Mouse (Mus musculus) MEL (cell line): Measurements from ENCODE around the gene Ybx3. TPM values are rescaled to one million over a fixed set of nuclear protein-coding genes. Genes with fewer than 3 reads are reported as not detected.
A peak's percentile ranks its signal among the peaks of the same experiment; 100 is the strongest.

Source experiments
- DNase-seq: peaks from one replicate; pipeline ENCODE4 v3.0.0; 2011; ENCODE audit warnings: low read depth, low spot score
- H3K27ac ChIP-seq: 2 replicates; pipeline ENCODE4 v1.5.1; 2012; ENCODE audit warnings: low read depth, mild to moderate bottlenecking, control low read depth, low read length, moderate library complexity; ENCODE audit not compliant: control insufficient read depth
- H3K27me3 ChIP-seq, 2 experiments: fragments of 150-350 bp in 1 of 2; sonication (generic) in 1 of 2; 2 replicates each; pipeline ENCODE4 v1.6.1; 2012; ENCODE audit warnings: low read length in 2 of 2, mild to moderate bottlenecking in 2 of 2, improper control_type of control experiment in 1 of 2, moderate library complexity in 1 of 2; ENCODE audit not compliant: insufficient read depth in 2 of 2, control insufficient read depth in 1 of 2
- H3K36me3 ChIP-seq, 2 experiments: 2 replicates each; pipeline ENCODE4 v1.6.1; 2012 to 2014; ENCODE audit warnings: low read length in 2 of 2, improper control_type of control experiment in 1 of 2, inconsistent platforms in 1 of 2, mild to moderate bottlenecking in 1 of 2; ENCODE audit not compliant: insufficient read depth in 2 of 2, control insufficient read depth in 1 of 2
- H3K4me1 ChIP-seq, 2 experiments: fragments of 150-350 bp in 1 of 2; sonication (generic) in 1 of 2; 2 replicates each; pipeline ENCODE4 v1.6.1; 2012; ENCODE audit warnings: low read length in 2 of 2, improper control_type of control experiment in 1 of 2, mild to moderate bottlenecking in 1 of 2; ENCODE audit not compliant: insufficient read depth in 2 of 2, control insufficient read depth in 1 of 2
- H3K4me3 ChIP-seq, 2 experiments: fragments of 150-350 bp in 1 of 2; sonication (generic) in 1 of 2; 2 replicates each; pipeline ENCODE4 v1.5.1; 2012; ENCODE audit warnings: low read depth in 2 of 2, low read length in 2 of 2, mild to moderate bottlenecking in 2 of 2, moderate library complexity in 2 of 2, control low read depth in 1 of 2, improper control_type of control experiment in 1 of 2; ENCODE audit not compliant: control insufficient read depth in 1 of 2, insufficient read depth in 1 of 2
- H3K79me2 ChIP-seq: 2 replicates; pipeline ENCODE4 v1.6.1; 2012; ENCODE audit warnings: mild to moderate bottlenecking, low read length, moderate library complexity; ENCODE audit not compliant: control insufficient read depth, poor library complexity, insufficient read depth
- H3K9ac ChIP-seq: 2 replicates; pipeline ENCODE4 v1.6.1; 2012; ENCODE audit warnings: low read depth, mild to moderate bottlenecking, control low read depth, low read length, moderate library complexity; ENCODE audit not compliant: control insufficient read depth, poor library complexity, severe bottlenecking
- H3K9me3 ChIP-seq: fragments of 150-350 bp; sonication (generic); replicated peaks from 2 replicates; pipeline ENCODE4 v1.6.1; 2012; ENCODE audit warnings: mild to moderate bottlenecking, low read length, improper control_type of control experiment, moderate library complexity; ENCODE audit not compliant: insufficient read depth
- BHLHE40 ChIP-seq: IDR thresholded peaks from 2 replicates; pipeline ENCODE4 v1.6.1; 2012; ENCODE audit warnings: low read depth, mild to moderate bottlenecking, inconsistent platforms, low read length, improper control_type of control experiment, borderline replicate concordance
- CHD1 ChIP-seq: IDR thresholded peaks from 2 replicates; pipeline ENCODE4 v1.6.1; 2012; ENCODE audit warnings: low read depth, mild to moderate bottlenecking, inconsistent platforms, low read length, improper control_type of control experiment
- EP300 ChIP-seq, 2 experiments: IDR thresholded peaks; 2 replicates each; pipeline ENCODE4 v1.6.1; 2011; ENCODE audit warnings: improper control_type of control experiment in 2 of 2, low read length in 2 of 2, low read depth in 1 of 2, mild to moderate bottlenecking in 1 of 2
- GATA1 ChIP-seq: IDR thresholded peaks from 2 replicates; pipeline ENCODE4 v1.6.1; 2011; ENCODE audit warnings: low read depth, low read length, improper control_type of control experiment
- JUND ChIP-seq: IDR thresholded peaks from 2 replicates; pipeline ENCODE4 v1.6.1; 2011; ENCODE audit warnings: low read depth, mild to moderate bottlenecking, improper control_type of control experiment, low read length
- MAFK ChIP-seq: IDR thresholded peaks from 2 replicates; pipeline ENCODE4 v1.6.1; 2011; ENCODE audit warnings: low read depth, mild to moderate bottlenecking, low read length, improper control_type of control experiment, borderline replicate concordance
- MAZ ChIP-seq: IDR thresholded peaks from 2 replicates; pipeline ENCODE4 v1.6.1; 2012; ENCODE audit warnings: low read depth, mild to moderate bottlenecking, inconsistent platforms, low read length, improper control_type of control experiment
- MEF2A ChIP-seq: IDR thresholded peaks from 2 replicates; pipeline ENCODE4 v1.6.1; 2014; ENCODE audit warnings: low read depth, mild to moderate bottlenecking, inconsistent platforms, low read length, improper control_type of control experiment; ENCODE audit not compliant: poor library complexity, insufficient replicate concordance, severe bottlenecking; ENCODE audit errors: extremely low read depth
- MXI1 ChIP-seq: IDR thresholded peaks from 2 replicates; pipeline ENCODE4 v1.6.1; 2011; ENCODE audit warnings: mild to moderate bottlenecking, low read depth, low read length, improper control_type of control experiment
- NELFE ChIP-seq: IDR thresholded peaks from 2 replicates; pipeline ENCODE4 v1.6.1; 2011; ENCODE audit warnings: low read depth, low read length, improper control_type of control experiment
- NRF1 ChIP-seq: IDR thresholded peaks from 2 replicates; pipeline ENCODE4 v1.6.1; 2014; ENCODE audit warnings: low read depth, mild to moderate bottlenecking, inconsistent platforms, low read length, improper control_type of control experiment, moderate library complexity; ENCODE audit not compliant: poor library complexity, insufficient read depth, severe bottlenecking
- RCOR1 ChIP-seq: IDR thresholded peaks from 2 replicates; pipeline ENCODE4 v1.6.1; 2012; ENCODE audit warnings: low read depth, mild to moderate bottlenecking, inconsistent platforms, low read length, improper control_type of control experiment
- SIN3A ChIP-seq: IDR thresholded peaks from 2 replicates; pipeline ENCODE4 v1.6.1; 2012; ENCODE audit warnings: low read length, improper control_type of control experiment, inconsistent platforms
- SMC3 ChIP-seq: IDR thresholded peaks from 2 replicates; pipeline ENCODE4 v1.6.1; 2011; ENCODE audit warnings: low read depth, low read length, improper control_type of control experiment
- TAL1 ChIP-seq: IDR thresholded peaks from 2 replicates; pipeline ENCODE4 v1.6.1; 2012; ENCODE audit warnings: mild to moderate bottlenecking, inconsistent platforms, low read length, moderate library complexity, mixed read lengths
- TBP ChIP-seq: IDR thresholded peaks from 2 replicates; pipeline ENCODE4 v1.8.0; 2011; ENCODE audit warnings: low read depth, low read length, improper control_type of control experiment
- TCF12 ChIP-seq: IDR thresholded peaks from 2 replicates; pipeline ENCODE4 v1.6.1; 2014; ENCODE audit warnings: low read depth, mild to moderate bottlenecking, inconsistent platforms, low read length, improper control_type of control experiment, moderate library complexity
- USF2 ChIP-seq, 2 experiments: IDR thresholded peaks; 2 replicates each; pipeline ENCODE4 v1.6.1; 2011 to 2012; ENCODE audit warnings: improper control_type of control experiment in 2 of 2, low read length in 2 of 2, borderline replicate concordance in 1 of 2, inconsistent platforms in 1 of 2, low read depth in 1 of 2, mild to moderate bottlenecking in 1 of 2; ENCODE audit not compliant: insufficient read depth in 1 of 2
- ZKSCAN1 ChIP-seq: IDR thresholded peaks from 2 replicates; pipeline ENCODE4 v1.6.1; 2012; ENCODE audit warnings: low read depth, mild to moderate bottlenecking, inconsistent platforms, low read length, improper control_type of control experiment, moderate library complexity
- ZMIZ1 ChIP-seq: IDR thresholded peaks from 2 replicates; pipeline ENCODE4 v1.6.1; 2012; ENCODE audit warnings: low read depth, mild to moderate bottlenecking, inconsistent platforms, low read length, improper control_type of control experiment, moderate library complexity
- ZNF384 ChIP-seq: IDR thresholded peaks from 2 replicates; pipeline ENCODE4 v1.6.1; 2012; ENCODE audit warnings: low read depth, mild to moderate bottlenecking, inconsistent platforms, low read length, improper control_type of control experiment
- polyA plus RNA-seq, 2 experiments: library from polyadenylated mRNA; stranded (reverse) in 1 of 2; unstranded in 1 of 2; fragments of >175 nt in 1 of 2; fragments of >200 nt in 1 of 2; gene quantifications; 2 replicates each; pipeline versions ENCODE4 v1.2.1 to v1.2.4; 2012; ENCODE audit warnings: low replicate concordance in 2 of 2, low read depth in 1 of 2; ENCODE audit not compliant: insufficient read length in 2 of 2, insufficient read depth in 1 of 2, missing spikeins in 1 of 2
- total RNA-seq: library from RNA; depleted of rRNA; stranded (reverse); fragments of 300-350 nt; gene quantifications from 2 replicates; pipeline ENCODE4 v1.2.3, GENCODE M21; 2012

Ybx3 gene
- total and polyA plus RNA-seq, 3 experiments = 105 to 1,042 (median 575) TPM

GRCm38 (mm10) chr6:131382984-131383337, 5.3 kb downstream of the Ybx3 start:
- Histone ChIP-seq H3K27ac (0 out of 2 replicates have a peak overlapping the region, but pooled peaks have one; percentile 7), H3K9me3 (no peaks in the 10 kb centered on the region), H3K9ac (no peak overlapping the region), H3K36me3 (peaks cover 54 to 66% of the 10 kb centered on the region in 2 experiments), H3K79me2 (peaks cover 87% of the 10 kb centered on the region), H3K4me1 (peaks cover 27 to 41% of the 10 kb centered on the region in 2 experiments), H3K27me3 (no peaks in the 10 kb centered on the region; a peak in 1 of 4 replicates), H3K4me3 (no peak overlapping the region)
- DNase-seq = no peak
- TF ChIP-seq RCOR1 (no peak), ZMIZ1 (no peak), MAZ (no peak), BHLHE40 (no peak), JUND (no peak), CHD1 (no peak), TAL1 (no peak), SMC3 (no peak), TBP (no peak), NELFE (no peak), ZNF384 (no peak), MEF2A (no peak), TCF12 (no peak), EP300 (IDR thresholded peaks at IDR 0.05; ENCODE audit: low read depth in 1 of 2, low read length in 2 of 2) (no peak), GATA1 (no peak), MAFK (no peak), USF2 (IDR thresholded peaks at IDR 0.05; ENCODE audit: borderline replicate concordance in 1 of 2, insufficient read depth in 1 of 2, low read depth in 1 of 2, low read length in 2 of 2) (no peak), ZKSCAN1 (no peak)

GRCm38 (mm10) chr6:131382232-131382983, 5.9 kb downstream of the Ybx3 start:
- Histone ChIP-seq H3K27me3 (no peaks in the 10 kb centered on the region), H3K9ac (no peak overlapping the region), H3K79me2 (peaks cover 84% of the 10 kb centered on the region), H3K27ac (no peak overlapping the region), H3K4me3 (no peak overlapping the region), H3K9me3 (no peaks in the 10 kb centered on the region), H3K4me1 (peaks cover 29 to 41% of the 10 kb centered on the region in 2 experiments), H3K36me3 (peaks cover 59 to 68% of the 10 kb centered on the region in 2 experiments)
- no peak for TF ChIP-seq SMC3
- TF ChIP-seq NRF1 = no peak
- TF ChIP-seq MXI1 = no peak
- TF ChIP-seq NELFE = no peak
- TF ChIP-seq SIN3A = no peak
- DNase-seq = no peak
